Mouse (Mus musculus) mouse trophoblast stem cell (cell line): ENCODE data around the gene Klhl8.

Source experiments
- in situ Hi-C, 2 experiments: fragments of 300-500 bp; cut with MseI, MboI; formaldehyde crosslinking; loops; 2 replicates in 1 of 2; 3 replicates in 1 of 2; pipeline ENCODE4 v1.15.1; 2025

Gene Klhl8

GRCm38 (mm10) chr5:103846609-103847008 is 64.5 kb downstream of the Klhl8 start:
- in situ Hi-C loops: no loop called here

- in situ Hi-C loops: no loop called here
Observed at GRCm38 (mm10) chr5:103846154-103846551, 64.9 kb downstream of the Klhl8 start.

GRCm38 (mm10) chr5:103845418-103846153 is 65.5 kb downstream of the Klhl8 start:
- in situ Hi-C loops: no loop called here

GRCm38 (mm10) chr5:103843938-103844337 is 67.1 kb downstream of the Klhl8 start:
- in situ Hi-C loops: no loop called here

- in situ Hi-C loops: no loop called here
Observed at GRCm38 (mm10) chr5:103839265-103839626, 71.8 kb downstream of the Klhl8 start.

- in situ Hi-C loops: no loop called here
Observed at GRCm38 (mm10) chr5:103838550-103839264, 72.4 kb downstream of the Klhl8 start.

- in situ Hi-C loops: no loop called here
Observed at GRCm38 (mm10) chr5:103836148-103836784, 74.8 kb downstream of the Klhl8 start.

- in situ Hi-C loops: no loop called here
Observed at GRCm38 (mm10) chr5:103835471-103836147, 75.5 kb downstream of the Klhl8 start.

- in situ Hi-C loops: no loop called here
Observed at GRCm38 (mm10) chr5:103830886-103831285, 80.2 kb downstream of the Klhl8 start.

GRCm38 (mm10) chr5:103829158-103829557 is 81.9 kb downstream of the Klhl8 start:
- in situ Hi-C loops: loop anchor here in 1 of 2 experiments (10.0 kb wide), 1 partner anchor 144 kb away; no protein-coding TSS in a partner anchor

- in situ Hi-C loops: loop anchor here in 1 of 2 experiments (10.0 kb wide), 1 partner anchor 144 kb away; no protein-coding TSS in a partner anchor
Observed at GRCm38 (mm10) chr5:103828729-103829128, 82.3 kb downstream of the Klhl8 start.

- in situ Hi-C loops: loop anchor here in 1 of 2 experiments (10.0 kb wide), 1 partner anchor 144 kb away; no protein-coding TSS in a partner anchor
Observed at GRCm38 (mm10) chr5:103828304-103828703, 82.8 kb downstream of the Klhl8 start.

GRCm38 (mm10) chr5:103822949-103823348 is 88.1 kb downstream of the Klhl8 start:
- in situ Hi-C loops: loop anchor here in 1 of 2 experiments (10.0 kb wide), 1 partner anchor 138 kb away; no protein-coding TSS in a partner anchor

- in situ Hi-C loops: loop anchor here in 1 of 2 experiments (10.0 kb wide), 1 partner anchor 137 kb away; no protein-coding TSS in a partner anchor
Observed at GRCm38 (mm10) chr5:103821500-103822298, 89.4 kb downstream of the Klhl8 start.

GRCm38 (mm10) chr5:103821062-103821461 is 90.0 kb downstream of the Klhl8 start:
- in situ Hi-C loops: loop anchor here in 1 of 2 experiments (10.0 kb wide), 1 partner anchor 136 kb away; no protein-coding TSS in a partner anchor

- in situ Hi-C loops: loop anchor here in 1 of 2 experiments (10.0 kb wide), 1 partner anchor 135 kb away; no protein-coding TSS in a partner anchor
Observed at GRCm38 (mm10) chr5:103819674-103820073, 91.4 kb downstream of the Klhl8 start.

GRCm38 (mm10) chr5:103818602-103819001 is 92.5 kb downstream of the Klhl8 start:
- in situ Hi-C loops: no loop called here

GRCm38 (mm10) chr5:103817754-103818153 is 93.3 kb downstream of the Klhl8 start:
- in situ Hi-C loops: no loop called here

GRCm38 (mm10) chr5:103816718-103817117 is 94.3 kb downstream of the Klhl8 start:
- in situ Hi-C loops: no loop called here

- in situ Hi-C loops: no loop called here
Observed at GRCm38 (mm10) chr5:103815249-103815617, 95.8 kb downstream of the Klhl8 start.
